Mouse (Mus musculus) forebrain, embryonic 14.5 days (tissue): ENCODE results near the gene Dio1. TPM values are rescaled to one million over a fixed set of nuclear protein-coding genes. Genes with fewer than 3 reads are reported as not detected.

Experiments
- ATAC-seq: fragments of 200-750 bp; cut with Nextera tagmentation; 2 replicates; pipeline ENCODE4 v1.8.0; 2017; ENCODE audit warnings: mild to moderate bottlenecking, moderate library complexity
- DNase-seq: peaks from one replicate; pipeline ENCODE4 v3.0.0-alpha.2; 2015; ENCODE audit warnings: low spot score
- H3K27ac ChIP-seq: fragments of 300-500 bp; sonication (generic); 2 replicates; pipeline ENCODE4 v1.5.1; 2014; ENCODE audit warnings: low read depth, mild to moderate bottlenecking, control low read depth, low read length, moderate library complexity
- H3K27me3 ChIP-seq: fragments of 300-500 bp; sonication (generic); replicated peaks from 2 replicates; pipeline ENCODE4 v1.6.1; 2014; ENCODE audit warnings: low read length, control low read depth, mixed read lengths; ENCODE audit not compliant: control insufficient read depth, insufficient read depth
- H3K36me3 ChIP-seq: fragments of 300-500 bp; sonication (generic); 2 replicates; pipeline ENCODE4 v1.6.1; 2014; ENCODE audit warnings: low read length, control low read depth; ENCODE audit not compliant: control insufficient read depth, insufficient read depth
- H3K4me1 ChIP-seq: fragments of 300-500 bp; sonication (generic); 2 replicates; pipeline ENCODE4 v1.6.1; 2014; ENCODE audit warnings: antibody characterized with exemption, low read length, control low read depth; ENCODE audit not compliant: control insufficient read depth, insufficient read depth
- H3K4me2 ChIP-seq: fragments of 300-500 bp; sonication (generic); 2 replicates; pipeline ENCODE4 v1.6.1; 2014; ENCODE audit warnings: mild to moderate bottlenecking, control low read depth, low read length
- H3K4me3 ChIP-seq: fragments of 300-500 bp; sonication (generic); 2 replicates; pipeline ENCODE4 v1.5.1; 2014; ENCODE audit warnings: low read depth, low read length, control low read depth
- H3K9ac ChIP-seq: fragments of 300-500 bp; sonication (generic); 2 replicates; pipeline ENCODE4 v1.6.1; 2014; ENCODE audit warnings: mild to moderate bottlenecking, low read length, control low read depth, moderate library complexity
- H3K9me3 ChIP-seq: fragments of 300-500 bp; sonication (generic); replicated peaks from 2 replicates; pipeline ENCODE4 v1.6.1; 2016; ENCODE audit warnings: low read length, control low read depth, mixed read lengths; ENCODE audit not compliant: control insufficient read depth
- WGBS: fragments of 180-500 bp; shearing (Covaris S2); extraction: QIAGEN DNeasy Blood & Tissue Kit; methylation state at CpG from one replicate; pipeline ENCODE4 v1.1.7; 2014; 5-methylcytosine and 5-hydroxymethylcytosine counted together
- polyA plus RNA-seq: library from polyadenylated mRNA; unstranded; fragments of >200 nt; fragmentation: Nextera tagmentation; extraction: Ambion mirVana; gene quantifications from 2 replicates; pipeline ENCODE4 v1.2.1, GENCODE M21; 2014

Gene Dio1
- not detected in 2 replicates for polyA plus RNA-seq

GRCm38 (mm10) chr4:107306966-107307365 is at the start of gene Dio1:
Gene Dio1 (minus strand): TSS chr4:107307169.
- DNase-seq (no peak), ATAC-seq (no peak)
- no peak within 1 kb of the TSS for H3K4me3 ChIP-seq
- no peak within 1 kb of the TSS for H3K9ac ChIP-seq
- WGBS, result 58% methylated on average over 6 of the region's 6 CpGs
- no peaks in the 10 kb centered on the region for H3K27me3 ChIP-seq
- no peak within 1 kb of the TSS for H3K4me2 ChIP-seq
- no peaks in the 10 kb centered on the region for H3K36me3 ChIP-seq
- no peaks in the 10 kb centered on the region for H3K4me1 ChIP-seq
- H3K9me3 ChIP-seq, result no peaks in the 10 kb centered on the region
- H3K27ac ChIP-seq, result no peak within 1 kb of the TSS

DNA sequence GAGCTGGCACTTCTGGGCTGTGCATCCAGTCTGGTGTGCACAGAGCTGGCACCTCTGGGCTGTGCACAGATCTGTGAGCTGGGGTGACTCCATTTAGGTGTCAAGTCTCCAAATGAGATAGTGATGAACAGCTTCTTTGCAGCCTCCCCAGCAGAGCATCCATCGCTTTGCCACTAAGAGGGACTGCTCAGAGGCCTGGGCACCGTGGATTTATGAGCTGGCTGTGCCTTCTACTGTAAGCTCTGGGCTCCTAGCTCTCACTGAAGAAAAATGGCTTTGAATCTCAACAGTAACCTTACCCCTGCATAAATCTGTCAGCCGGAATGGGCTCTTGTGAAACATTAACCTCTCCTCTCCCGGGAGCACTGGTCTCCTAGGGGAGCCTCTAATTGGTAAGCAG is 47.6 kb upstream of the Dio1 start:
- Histone ChIP-seq H3K27ac (no peak overlapping the region), H3K4me2 (no peak overlapping the region), H3K9me3 (no peaks in the 10 kb centered on the region), H3K4me3 (no peak overlapping the region), H3K9ac (no peak overlapping the region), H3K36me3 (0 out of 2 replicates have a peak, but pooled peaks cover 3% of the 10 kb centered on the region), H3K4me1 (no peaks in the 10 kb centered on the region), H3K27me3 (no peaks in the 10 kb centered on the region)
- no peak for DNase-seq
- no peak for ATAC-seq
- 62% methylated on average over 4 of the region's 4 CpGs for WGBS

- H3K27me3 ChIP-seq, result no peaks in the 10 kb centered on the region
- H3K4me3 ChIP-seq, result no peak overlapping the region
- no peak overlapping the region for H3K9ac ChIP-seq
- DNase-seq (no peak), ATAC-seq (no peak)
- no peaks in the 10 kb centered on the region for H3K4me1 ChIP-seq
- H3K9me3 ChIP-seq, result no peaks in the 10 kb centered on the region
- no peak overlapping the region for H3K27ac ChIP-seq
- WGBS, result 86% methylated on average over 5 of the region's 5 CpGs
- H3K36me3 ChIP-seq, result 0 out of 2 replicates have a peak, but pooled peaks cover 3% of the 10 kb centered on the region
- H3K4me2 ChIP-seq, result no peak overlapping the region
Observed at GRCm38 (mm10) chr4:107354126-107354525, 47.2 kb upstream of the Dio1 start.

- H3K9ac ChIP-seq, result no peak overlapping the region
- H3K4me3 ChIP-seq, result no peak overlapping the region
- DNase-seq (no peak), ATAC-seq (no peak)
- H3K4me1 ChIP-seq, result no peaks in the 10 kb centered on the region
- H3K27ac ChIP-seq, result no peak overlapping the region
- 88% methylated on average over 3 of the region's 3 CpGs for WGBS
- no peaks in the 10 kb centered on the region for H3K9me3 ChIP-seq
- no peaks in the 10 kb centered on the region for H3K27me3 ChIP-seq
- no peak overlapping the region for H3K4me2 ChIP-seq
- H3K36me3 ChIP-seq, result 0 out of 2 replicates have a peak, but pooled peaks cover 3% of the 10 kb centered on the region
Observed at GRCm38 (mm10) chr4:107353612-107354011, 46.6 kb upstream of the Dio1 start.

DNA sequence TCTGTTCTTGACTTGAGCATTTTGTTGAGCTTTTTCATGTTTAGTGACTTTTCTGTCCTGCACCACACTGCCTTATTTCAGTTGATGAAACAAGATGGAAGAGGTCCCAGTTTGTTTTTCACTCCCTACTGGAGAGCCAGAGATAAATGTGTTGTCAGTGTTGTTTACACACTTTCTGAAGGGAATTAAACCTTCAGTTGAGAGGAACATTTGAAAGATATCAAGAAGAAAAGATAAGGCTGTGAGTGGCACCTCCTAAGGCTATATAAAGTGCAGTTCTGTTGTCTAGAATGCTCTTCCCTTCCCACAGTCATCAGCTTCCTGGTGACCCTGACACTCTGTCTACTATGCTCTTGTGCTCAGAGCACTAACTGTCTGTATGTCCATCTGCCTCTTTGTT is 44.4 kb upstream of the Dio1 start:
- DNase-seq (no peak), ATAC-seq (no peak)
- H3K4me2 ChIP-seq, result no peak overlapping the region
- H3K9ac ChIP-seq, result no peak overlapping the region
- no peak overlapping the region for H3K27ac ChIP-seq
- no peaks in the 10 kb centered on the region for H3K9me3 ChIP-seq
- no peak overlapping the region for H3K4me3 ChIP-seq
- no peaks in the 10 kb centered on the region for H3K4me1 ChIP-seq
- H3K36me3 ChIP-seq, result no peaks in the 10 kb centered on the region
- no peaks in the 10 kb centered on the region for H3K27me3 ChIP-seq

DNA sequence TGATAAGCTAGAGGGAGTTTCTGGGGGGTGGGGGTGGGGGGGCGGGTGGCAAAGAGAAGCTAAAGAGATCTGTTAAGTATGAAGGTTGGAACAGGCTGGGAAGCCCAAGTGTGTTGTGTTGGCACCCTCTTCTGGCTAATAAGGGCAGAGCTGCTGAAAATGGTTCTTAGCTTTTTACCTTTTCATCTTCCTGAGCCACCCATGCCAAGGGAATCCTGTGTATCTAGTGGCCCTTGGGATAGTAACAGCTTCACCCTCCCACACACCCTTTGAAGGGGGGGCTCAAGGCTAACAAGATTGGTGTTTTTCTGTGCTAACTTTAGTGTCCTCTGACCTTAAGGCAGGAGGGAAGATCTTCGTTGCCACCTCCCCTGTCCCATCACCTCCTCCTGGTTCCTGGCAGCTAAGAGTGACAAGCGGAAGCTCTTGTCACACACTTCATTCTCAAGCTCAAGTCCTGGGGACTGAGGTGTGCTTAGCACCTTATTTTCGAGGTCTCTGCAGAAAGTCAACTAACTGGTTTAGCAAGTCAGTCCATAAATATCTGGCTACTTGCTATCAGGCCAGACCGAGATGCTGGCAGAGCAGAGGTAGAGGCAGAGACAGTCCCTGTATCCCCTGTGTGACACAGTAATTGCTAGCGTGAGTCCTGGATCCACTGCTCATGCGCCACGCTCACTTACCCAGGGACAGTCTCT is 42.5 kb upstream of the Dio1 start:
- WGBS, result 72% methylated on average over 8 of the region's 8 CpGs
- DNase-seq, result peak; percentile 78
- H3K9me3 ChIP-seq, result no peaks in the 10 kb centered on the region

DNA sequence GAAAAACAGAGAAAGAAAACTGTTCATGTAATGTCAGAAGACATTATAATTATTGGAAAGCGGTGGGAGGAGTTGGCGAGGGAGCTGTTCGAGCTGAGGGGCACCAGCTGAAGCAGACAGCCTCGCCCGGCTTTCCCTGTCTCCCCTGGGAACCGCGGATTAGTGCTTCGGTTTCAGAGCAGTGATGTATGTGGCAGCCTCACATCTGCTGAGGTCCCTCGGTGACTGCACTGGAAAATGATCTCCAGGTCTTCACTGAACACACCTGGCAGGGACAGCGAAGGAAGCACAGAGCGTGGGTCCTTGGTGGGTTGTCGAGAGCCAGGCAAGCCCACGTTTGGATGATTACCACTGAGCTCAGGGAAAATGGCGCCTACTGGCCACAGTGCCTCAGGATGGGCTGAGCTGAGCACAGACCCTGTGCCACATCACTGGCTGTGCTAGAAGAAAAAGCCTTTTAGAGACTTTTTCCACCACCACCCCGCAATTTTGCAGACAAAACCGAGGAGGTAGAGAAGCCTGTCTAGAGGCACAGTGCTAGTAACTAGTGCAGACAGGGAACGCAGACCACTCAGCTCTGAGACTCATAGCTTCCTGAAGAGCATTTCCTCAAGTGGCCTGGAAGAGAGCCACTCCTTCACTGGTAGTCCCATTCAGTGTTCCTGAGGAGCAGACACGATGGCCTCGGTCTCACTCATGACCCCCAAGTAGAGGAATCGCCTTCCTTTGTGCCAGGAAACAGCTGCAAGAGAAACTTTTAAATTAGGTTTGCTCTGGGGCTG is 41.8 kb upstream of the Dio1 start:
- Histone ChIP-seq H3K9me3 (no peaks in the 10 kb centered on the region), H3K27me3 (no peaks in the 10 kb centered on the region), H3K4me3 (no peak overlapping the region), H3K4me1 (no peaks in the 10 kb centered on the region), H3K9ac (no peak overlapping the region), H3K4me2 (no peak overlapping the region), H3K36me3 (no peaks in the 10 kb centered on the region), H3K27ac (no peak overlapping the region)
- ATAC-seq (no peak), DNase-seq (no peak)
- WGBS, result 76% methylated on average over 20 of the region's 20 CpGs

More for the DNA sequence above, 42.5 kb upstream of the Dio1 start:
- H3K4me1 ChIP-seq, result no peaks in the 10 kb centered on the region
- no peak overlapping the region for H3K27ac ChIP-seq
- H3K9ac ChIP-seq, result no peak overlapping the region
- H3K27me3 ChIP-seq, result no peaks in the 10 kb centered on the region
- ATAC-seq, result no peak
- no peaks in the 10 kb centered on the region for H3K36me3 ChIP-seq
- H3K4me2 ChIP-seq, result no peak overlapping the region
- H3K4me3 ChIP-seq, result no peak overlapping the region

DNA sequence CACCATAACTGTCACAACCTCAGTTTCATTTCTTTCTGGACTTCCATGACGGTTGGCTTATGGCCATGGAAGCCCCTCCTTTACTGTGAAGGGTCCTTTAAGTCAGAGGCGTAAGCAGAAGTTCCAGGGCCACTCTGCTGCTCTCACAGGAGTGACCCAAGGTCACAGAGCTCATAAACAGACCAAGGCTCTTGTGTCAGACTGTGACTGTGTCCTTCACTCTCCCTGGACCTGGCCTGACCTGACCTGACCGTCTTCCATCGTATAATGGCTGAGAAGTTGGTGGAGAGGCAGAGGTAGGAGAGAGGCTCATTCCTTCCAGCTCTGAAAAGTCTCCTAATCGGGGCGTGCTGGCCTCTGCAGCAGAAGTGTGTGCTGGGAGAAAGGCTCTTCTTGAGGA is 40.3 kb upstream of the Dio1 start:
- Histone ChIP-seq H3K4me2 (no peak overlapping the region), H3K36me3 (no peaks in the 10 kb centered on the region), H3K4me1 (no peaks in the 10 kb centered on the region), H3K27ac (no peak overlapping the region), H3K4me3 (no peak overlapping the region), H3K27me3 (no peaks in the 10 kb centered on the region), H3K9ac (no peak overlapping the region), H3K9me3 (no peaks in the 10 kb centered on the region)
- 87% methylated on average over 6 of the region's 6 CpGs for WGBS
- ATAC-seq (no peak), DNase-seq (no peak)

- Histone ChIP-seq H3K9ac (no peak overlapping the region), H3K9me3 (no peaks in the 10 kb centered on the region), H3K36me3 (0 out of 2 replicates have a peak, but pooled peaks cover 3% of the 10 kb centered on the region), H3K4me3 (no peak overlapping the region), H3K4me1 (no peaks in the 10 kb centered on the region; the same call in 1 of the 2 replicates), H3K27me3 (no peaks in the 10 kb centered on the region), H3K27ac (no peak overlapping the region), H3K4me2 (no peak overlapping the region)
- ATAC-seq (no peak), DNase-seq (no peak)
- WGBS, result 84% methylated on average over 7 of the region's 7 CpGs
Observed at GRCm38 (mm10) chr4:107344612-107345011, 37.6 kb upstream of the Dio1 start.
